Mouse (Mus musculus): ENCODE data around the gene Ints11. TPM values are rescaled to one million over a fixed set of nuclear protein-coding genes. Genes with fewer than 3 reads are reported as not detected.

Gene Ints11
- total and polyA plus RNA-seq, 2 experiments from 2014 or later: 20.0 to 25.1 TPM

DNA sequence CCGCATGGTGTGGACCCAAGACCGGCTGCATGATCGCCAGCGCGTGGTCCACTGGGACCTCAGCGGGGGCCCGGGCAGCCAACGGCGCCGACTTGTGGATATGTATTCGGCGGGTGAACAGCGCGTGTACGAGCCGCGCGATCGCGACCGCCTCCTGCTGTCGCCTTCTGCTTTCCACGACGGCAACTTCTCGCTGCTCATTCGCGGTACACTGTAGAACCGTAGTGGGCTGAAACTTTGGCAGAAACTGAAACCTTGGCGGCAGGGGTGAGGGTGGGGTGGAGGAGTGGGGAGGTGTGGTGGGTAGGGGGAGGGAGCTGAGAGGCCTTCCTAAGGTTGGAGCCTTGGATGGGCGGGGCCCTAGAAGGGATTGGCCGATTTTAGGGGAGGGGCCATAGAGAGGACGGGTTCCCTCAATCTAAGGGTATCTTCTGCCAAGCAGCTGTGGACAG is 28.3 kb upstream of the Ints11 start:
- Histone ChIP-seq H3K36me3 (replicated peaks; ENCODE audit: control insufficient read depth, insufficient read depth, low read length) (no peaks in the 10 kb centered on the region), H3K27me3 (ENCODE audit: control insufficient read depth, insufficient read depth, low read length) (0 out of 2 replicates have a peak, but pooled peaks cover 6% of the 10 kb centered on the region), H3K4me3 (ENCODE audit: low read depth, low read length) (peak overlapping the region; percentile 46), H3K9me3 (replicated peaks; ENCODE audit: control insufficient read depth, low read length) (no peaks in the 10 kb centered on the region), H3K4me1 (ENCODE audit: control insufficient read depth, insufficient read depth) (peaks cover 16% of the 10 kb centered on the region; the same call in 1 of the 2 replicates), H3K9ac (replicated peaks; ENCODE audit: low read depth, low read length) (peak overlapping the region; percentile 41), H3K27ac (ENCODE audit: low read depth) (peak overlapping the region; percentile 84; the same call in 1 of the 2 replicates), H3K4me2 (ENCODE audit: low read depth, low read length) (peak overlapping the region; percentile 66)
- TF ChIP-seq EP300 (IDR thresholded peaks at IDR 0.05; ENCODE audit: low read depth): no peak
- TF ChIP-seq CTCF (IDR thresholded peaks at IDR 0.05; ENCODE audit: low read depth): peak; percentile 18; the same call in 1 of the 2 replicates
- WGBS: 1% methylated on average over 32 of the region's 32 CpGs
- ATAC-seq (ENCODE audit: insufficient read depth, low read depth): peak; percentile 28
- DNase-seq (ENCODE audit: low spot score): peak; percentile 48

DNA sequence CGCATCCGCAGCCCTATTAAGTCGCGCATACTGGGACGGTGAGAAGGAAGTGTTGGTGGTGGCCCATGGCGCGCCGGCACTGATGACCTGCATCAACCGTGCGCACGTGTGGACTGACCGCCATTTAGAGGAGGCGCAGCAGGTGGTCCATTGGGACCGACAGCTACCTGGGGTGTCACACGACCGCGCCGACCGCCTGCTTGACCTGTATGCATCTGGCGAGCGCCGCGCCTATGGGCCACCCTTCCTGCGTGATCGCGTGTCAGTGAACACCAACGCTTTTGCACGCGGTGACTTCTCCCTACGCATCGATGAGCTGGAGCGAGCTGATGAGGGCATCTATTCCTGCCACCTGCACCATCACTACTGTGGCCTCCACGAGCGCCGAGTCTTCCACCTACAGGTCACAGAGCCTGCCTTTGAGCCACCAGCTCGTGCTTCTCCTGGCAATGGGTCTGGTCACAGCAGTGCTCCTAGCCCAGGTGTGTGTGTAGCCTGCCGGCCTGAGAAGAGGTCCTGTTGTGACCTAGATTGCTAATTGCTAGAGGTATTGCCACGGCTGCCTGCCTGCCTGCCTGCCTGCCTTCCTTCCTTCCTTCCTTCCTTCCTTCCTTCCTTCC is 27.6 kb upstream of the Ints11 start:
- Histone ChIP-seq H3K27ac (ENCODE audit: low read depth) (no peak overlapping the region), H3K27me3 (ENCODE audit: control insufficient read depth, insufficient read depth, low read length) (0 out of 2 replicates have a peak, but pooled peaks cover 6% of the 10 kb centered on the region), H3K9me3 (replicated peaks; ENCODE audit: control insufficient read depth, low read length) (no peaks in the 10 kb centered on the region), H3K36me3 (replicated peaks; ENCODE audit: control insufficient read depth, insufficient read depth, low read length) (no peaks in the 10 kb centered on the region), H3K9ac (replicated peaks; ENCODE audit: low read depth, low read length) (no peak overlapping the region), H3K4me1 (ENCODE audit: control insufficient read depth, insufficient read depth) (peaks cover 18% of the 10 kb centered on the region; the same call in 1 of the 2 replicates), H3K4me3 (ENCODE audit: low read depth, low read length) (peak overlapping the region; percentile 46; the same call in 1 of the 2 replicates), H3K4me2 (ENCODE audit: low read depth, low read length) (peak overlapping the region; percentile 66)
- DNase-seq (ENCODE audit: low spot score) (no peak), ATAC-seq (ENCODE audit: insufficient read depth, low read depth) (no peak)
- 54% methylated on average over 38 of the region's 38 CpGs for WGBS
- TF ChIP-seq CTCF (IDR thresholded peaks at IDR 0.05; ENCODE audit: low read depth) (no peak), EP300 (IDR thresholded peaks at IDR 0.05; ENCODE audit: low read depth) (no peak)

DNA sequence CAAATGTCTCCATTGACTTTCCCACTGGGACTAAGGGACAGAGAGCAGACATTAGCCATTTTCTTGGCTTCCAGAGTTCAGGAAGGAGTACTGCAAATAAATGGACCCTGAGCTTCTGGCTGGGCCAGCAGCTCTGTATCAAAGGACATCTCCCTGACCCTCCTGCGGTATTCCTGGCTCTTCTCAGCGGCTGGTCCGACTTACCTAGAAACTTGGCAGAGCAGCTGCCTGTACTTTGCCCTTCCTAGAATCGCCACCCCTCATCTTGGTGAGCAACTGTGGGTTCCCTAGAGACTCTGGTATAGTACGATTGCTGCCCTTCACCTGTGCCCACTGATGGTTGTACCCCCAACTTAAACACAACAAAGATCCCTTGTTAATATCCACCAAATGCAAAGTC is 26.1 kb upstream of the Ints11 start:
- DNase-seq (ENCODE audit: low spot score) (no peak), ATAC-seq (ENCODE audit: insufficient read depth, low read depth) (no peak)
- Histone ChIP-seq H3K27me3 (ENCODE audit: control insufficient read depth, insufficient read depth, low read length) (0 out of 2 replicates have a peak, but pooled peaks cover 6% of the 10 kb centered on the region), H3K4me3 (ENCODE audit: low read depth, low read length) (no peak overlapping the region), H3K9me3 (replicated peaks; ENCODE audit: control insufficient read depth, low read length) (no peaks in the 10 kb centered on the region), H3K4me1 (ENCODE audit: control insufficient read depth, insufficient read depth) (peaks cover 20% of the 10 kb centered on the region), H3K36me3 (replicated peaks; ENCODE audit: control insufficient read depth, insufficient read depth, low read length) (no peaks in the 10 kb centered on the region), H3K27ac (ENCODE audit: low read depth) (no peak overlapping the region), H3K4me2 (ENCODE audit: low read depth, low read length) (no peak overlapping the region), H3K9ac (replicated peaks; ENCODE audit: low read depth, low read length) (no peak overlapping the region)
- 82% methylated on average over 5 of the region's 5 CpGs for WGBS
- no peak for TF ChIP-seq EP300 (IDR thresholded peaks at IDR 0.05; ENCODE audit: low read depth)
- TF ChIP-seq CTCF (IDR thresholded peaks at IDR 0.05; ENCODE audit: low read depth): no peak

DNA sequence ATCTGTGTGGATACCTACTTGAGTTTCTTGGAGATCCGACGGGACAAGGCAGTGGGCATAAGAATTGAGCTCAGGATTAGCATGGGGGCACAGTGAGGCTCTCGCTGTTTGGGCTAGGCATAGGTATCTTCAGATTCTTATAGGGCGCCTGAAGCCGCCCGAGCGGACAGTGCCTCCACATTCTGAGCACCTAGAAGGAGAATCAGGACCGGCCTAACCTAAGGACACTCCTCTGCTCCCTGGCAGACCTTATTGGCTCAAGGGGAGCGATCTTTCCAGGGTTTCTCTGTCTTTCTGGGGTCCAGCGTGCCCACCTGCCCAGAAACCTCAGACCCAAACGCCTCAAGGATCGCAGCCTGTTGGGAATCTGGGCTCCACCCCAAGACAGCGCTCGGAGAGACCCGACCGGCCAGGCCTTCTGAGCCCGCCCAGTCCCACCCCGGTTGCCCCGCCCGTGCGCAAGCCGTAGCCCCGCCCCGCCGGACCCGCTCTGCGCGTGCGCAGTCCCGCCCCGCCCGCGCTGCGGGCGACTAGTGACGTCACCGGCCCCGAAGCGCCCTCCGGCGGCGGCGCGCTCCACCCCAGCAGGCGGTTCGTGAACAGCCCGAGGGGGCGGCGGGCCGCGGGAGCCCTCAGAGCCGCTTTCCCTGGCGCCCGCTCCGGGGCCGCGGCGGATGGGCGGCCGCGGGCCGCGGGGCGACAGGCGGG is 22.3 kb upstream of the Ints11 start, which contains the start of gene Dvl1:
Dvl1 (plus strand) TSS at position 532 of the 708 bp plus-strand sequence.
- ATAC-seq (ENCODE audit: insufficient read depth, low read depth): peak; percentile 94
- Histone ChIP-seq H3K9me3 (replicated peaks; ENCODE audit: control insufficient read depth, low read length) (no peaks in the 10 kb centered on the region), H3K4me3 (ENCODE audit: low read depth, low read length) (peak within 1 kb of the TSS; percentile 63), H3K36me3 (replicated peaks; ENCODE audit: control insufficient read depth, insufficient read depth, low read length) (no peaks in the 10 kb centered on the region), H3K27me3 (ENCODE audit: control insufficient read depth, insufficient read depth, low read length) (no peaks in the 10 kb centered on the region), H3K9ac (replicated peaks; ENCODE audit: low read depth, low read length) (peak within 1 kb of the TSS; percentile 80), H3K4me2 (ENCODE audit: low read depth, low read length) (peak within 1 kb of the TSS; percentile 74), H3K4me1 (ENCODE audit: control insufficient read depth, insufficient read depth) (peaks cover 16% of the 10 kb centered on the region), H3K27ac (ENCODE audit: low read depth) (peak within 1 kb of the TSS; percentile 49)
- 2% methylated on average over 43 of the region's 65 CpGs for WGBS
- TF ChIP-seq EP300 (IDR thresholded peaks at IDR 0.05; ENCODE audit: low read depth): no peak
- TF ChIP-seq CTCF (IDR thresholded peaks at IDR 0.05; ENCODE audit: low read depth): peak; percentile 39
- DNase-seq (ENCODE audit: low spot score): peak; percentile 88

DNA sequence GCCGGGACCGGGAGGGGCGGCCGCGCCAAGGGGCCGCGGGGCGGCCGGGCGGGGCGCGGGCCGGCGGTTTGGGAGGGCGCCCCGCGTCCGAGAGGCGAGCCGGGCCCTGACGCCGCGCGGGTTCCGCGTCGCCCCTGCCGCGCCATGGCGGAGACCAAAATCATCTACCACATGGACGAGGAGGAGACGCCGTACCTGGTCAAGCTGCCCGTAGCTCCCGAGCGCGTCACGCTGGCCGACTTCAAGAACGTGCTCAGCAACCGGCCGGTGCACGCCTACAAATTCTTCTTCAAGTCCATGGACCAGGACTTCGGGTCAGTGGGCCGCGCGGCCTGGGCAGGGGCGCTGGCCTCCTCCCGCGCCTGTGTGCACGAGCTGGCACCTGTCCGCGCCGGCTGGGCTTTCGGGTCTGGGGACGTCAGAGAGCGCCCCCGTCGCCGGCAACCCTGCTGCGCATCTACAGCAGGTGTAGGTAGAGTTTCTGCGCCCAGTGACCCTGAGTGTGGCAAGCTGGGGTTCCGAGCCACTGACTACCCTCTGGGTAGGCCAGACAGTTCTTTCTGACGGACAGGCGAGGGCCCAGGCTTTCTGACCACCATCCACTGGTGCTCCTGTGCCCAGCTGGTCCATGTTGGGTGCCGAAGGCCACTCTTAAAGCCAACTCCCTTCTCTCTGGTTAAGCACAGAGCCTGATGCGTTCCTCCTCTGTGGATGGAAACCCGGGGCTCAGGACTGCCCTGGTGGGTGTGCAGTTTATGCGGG is 21.6 kb upstream of the Ints11 start:
- Histone ChIP-seq H3K27ac (ENCODE audit: low read depth) (peak overlapping the region; percentile 49), H3K4me3 (ENCODE audit: low read depth, low read length) (peak overlapping the region; percentile 63), H3K9me3 (replicated peaks; ENCODE audit: control insufficient read depth, low read length) (no peaks in the 10 kb centered on the region), H3K27me3 (ENCODE audit: control insufficient read depth, insufficient read depth, low read length) (no peaks in the 10 kb centered on the region), H3K36me3 (replicated peaks; ENCODE audit: control insufficient read depth, insufficient read depth, low read length) (no peaks in the 10 kb centered on the region), H3K4me2 (ENCODE audit: low read depth, low read length) (peak overlapping the region; percentile 74), H3K4me1 (ENCODE audit: control insufficient read depth, insufficient read depth) (peaks cover 16% of the 10 kb centered on the region), H3K9ac (replicated peaks; ENCODE audit: low read depth, low read length) (peak overlapping the region; percentile 80)
- DNase-seq (ENCODE audit: low spot score) (peak; percentile 11), ATAC-seq (ENCODE audit: insufficient read depth, low read depth) (peak; percentile 46)
- TF ChIP-seq CTCF (IDR thresholded peaks at IDR 0.05; ENCODE audit: low read depth) (no peak), EP300 (IDR thresholded peaks at IDR 0.05; ENCODE audit: low read depth) (no peak)
- WGBS: 2% methylated on average over 55 of the region's 69 CpGs

Measured in heart, postnatal 0 days (tissue).